In genomic region chr8:110721606-110722413, GRCm38 (mm10) we compare ENCODE assay signal across 8 mouse cellular contexts. TPM values are rescaled to one million over a fixed set of nuclear protein-coding genes. Genes with fewer than 3 reads are reported as not detected.
A peak's percentile ranks its signal among the peaks of the same experiment; 100 is the strongest.
DNase-seq lines count a peak whose midpoint lies in the region; ATAC-seq and TF ChIP-seq lines count a peak whose summit lies in the region.

No protein-coding gene starts in this region.

- peak overlapping the region; percentile 76 for H3K4me2 ChIP-seq in embryonic facial prominence, embryonic 11.5 days (ENCODE audit: low read depth, low read length)
- peak overlapping the region; percentile 90 for H3K4me2 ChIP-seq in hindbrain, embryonic 13.5 days
- peak overlapping the region; percentile 58 for H3K4me2 ChIP-seq in liver, embryonic 16.5 days (ENCODE audit: low read depth, low read length)

- H3K27ac ChIP-seq in ES-Bruce4 (ENCODE audit: insufficient read depth, low read length): no peak overlapping the region
- peak overlapping the region; percentile 88 for H3K27ac ChIP-seq in embryonic facial prominence, embryonic 11.5 days (replicated peaks; ENCODE audit: low read depth, low read length)
- H3K27ac ChIP-seq in hindbrain, embryonic 13.5 days: peak overlapping the region; percentile 96
- no peak overlapping the region for H3K27ac ChIP-seq in liver, embryonic 16.5 days (ENCODE audit: low read length)

- no peaks in the 10 kb centered on the region for H3K9me3 ChIP-seq in ES-Bruce4 (replicated peaks; ENCODE audit: control insufficient read depth, insufficient read depth, low read length, poor library complexity, severe bottlenecking)
- no peaks in the 10 kb centered on the region for H3K9me3 ChIP-seq in embryonic facial prominence, embryonic 11.5 days (replicated peaks; ENCODE audit: control insufficient read depth, low read length)
- no peaks in the 10 kb centered on the region for H3K9me3 ChIP-seq in hindbrain, embryonic 13.5 days
- no peaks in the 10 kb centered on the region for H3K9me3 ChIP-seq in liver, embryonic 16.5 days (replicated peaks; ENCODE audit: control insufficient read depth, low read length)

- no peaks in the 10 kb centered on the region for H3K36me3 ChIP-seq in ES-Bruce4 (ENCODE audit: control insufficient read depth, insufficient read depth, low read length, poor library complexity, severe bottlenecking)
- H3K36me3 ChIP-seq in embryonic facial prominence, embryonic 11.5 days (replicated peaks; ENCODE audit: control insufficient read depth, insufficient read depth, low read depth, low read length): no peaks in the 10 kb centered on the region
- peaks cover 23% of the 10 kb centered on the region for H3K36me3 ChIP-seq in hindbrain, embryonic 13.5 days
- H3K36me3 ChIP-seq in liver, embryonic 16.5 days (ENCODE audit: control insufficient read depth, insufficient read depth): no peaks in the 10 kb centered on the region
- H3K36me3 ChIP-seq in splenic B cell, adult 2 months (ENCODE audit: control insufficient read depth, insufficient read depth, low read length, poor library complexity, severe bottlenecking): no peaks in the 10 kb centered on the region

- no peak for TF ChIP-seq CTCF in ES-Bruce4 (IDR thresholded peaks at IDR 0.05; ENCODE audit: low read depth, low read length)

- peak; percentile 71 for DNase-seq in cerebellum, adult 9-10 months
- DNase-seq in cerebellum, adult 11 months: no peak
- DNase-seq in embryonic facial prominence, embryonic 11.5 days (ENCODE audit: low spot score): peak; percentile 42
- DNase-seq in splenic B cell, adult 2 months (ENCODE audit: low read depth, low spot score): peak; percentile 6
- DNase-seq in gastrocnemius, adult 8-10 months (ENCODE audit: low spot score in 2 of 2): no peak

- no peak for TF ChIP-seq POLR2A in ES-Bruce4 (IDR thresholded peaks at IDR 0.05; ENCODE audit: insufficient read depth, low read length)

- H3K4me3 ChIP-seq in ES-Bruce4 (ENCODE audit: low read depth, low read length): peak overlapping the region; percentile 89
- H3K4me3 ChIP-seq in embryonic facial prominence, embryonic 11.5 days (ENCODE audit: low read depth, low read length): peak overlapping the region; percentile 75
- H3K4me3 ChIP-seq in hindbrain, embryonic 13.5 days: peak overlapping the region; percentile 82
- peak overlapping the region; percentile 62 for H3K4me3 ChIP-seq in liver, embryonic 16.5 days (ENCODE audit: low read depth, low read length)

- H3K27me3 ChIP-seq in ES-Bruce4 (ENCODE audit: control insufficient read depth, insufficient read depth, low read length, poor library complexity, severe bottlenecking): no peaks in the 10 kb centered on the region
- H3K27me3 ChIP-seq in embryonic facial prominence, embryonic 11.5 days (ENCODE audit: control insufficient read depth, insufficient read depth, low read length): no peaks in the 10 kb centered on the region
- H3K27me3 ChIP-seq in hindbrain, embryonic 13.5 days: no peaks in the 10 kb centered on the region
- peaks cover 29% of the 10 kb centered on the region for H3K27me3 ChIP-seq in liver, embryonic 16.5 days (ENCODE audit: control insufficient read depth, insufficient read depth, low read depth, low read length)
- H3K27me3 ChIP-seq in splenic B cell, adult 2 months (ENCODE audit: control insufficient read depth, insufficient read depth, low read length, poor library complexity, severe bottlenecking): no peaks in the 10 kb centered on the region

- H3K4me1 ChIP-seq in ES-Bruce4 (ENCODE audit: control insufficient read depth, insufficient read depth, low read length): no peaks in the 10 kb centered on the region
- peaks cover 24% of the 10 kb centered on the region for H3K4me1 ChIP-seq in embryonic facial prominence, embryonic 11.5 days (ENCODE audit: control insufficient read depth, insufficient read depth, low read length)
- peaks cover 83% of the 10 kb centered on the region for H3K4me1 ChIP-seq in hindbrain, embryonic 13.5 days (replicated peaks)
- H3K4me1 ChIP-seq in liver, embryonic 16.5 days (ENCODE audit: control insufficient read depth, low read depth, low read length): no peaks in the 10 kb centered on the region; the same call in 1 of the 2 replicates

- ATAC-seq in embryonic facial prominence, embryonic 11.5 days (replicated peaks; ENCODE audit: insufficient number of reproducible peaks, low FRiP score, low TSS enrichment, low read depth): peak; percentile 47
- ATAC-seq in hindbrain, embryonic 13.5 days (ENCODE audit: low FRiP score): peak; percentile 55
- peak; percentile 30 for ATAC-seq in liver, embryonic 16.5 days (ENCODE audit: low read depth)

- no peak for TF ChIP-seq EP300 in ES-Bruce4 (IDR thresholded peaks at IDR 0.05; ENCODE audit: insufficient read depth, low read depth, low read length)

- 2% methylated on average over 30 of the region's 59 CpGs for WGBS in embryonic facial prominence, embryonic 11.5 days
- WGBS in hindbrain, embryonic 13.5 days: 1% methylated on average over 46 of the region's 59 CpGs
- WGBS in liver, embryonic 16.5 days (ENCODE audit: insufficient replicate concordance): 3% methylated on average over 52 of the region's 59 CpGs

- H3K9ac ChIP-seq in ES-Bruce4 (ENCODE audit: low read depth, poor library complexity, severe bottlenecking): peak overlapping the region; percentile 92
- H3K9ac ChIP-seq in embryonic facial prominence, embryonic 11.5 days (replicated peaks; ENCODE audit: low read length): peak overlapping the region; percentile 91
- peak overlapping the region; percentile 99 for H3K9ac ChIP-seq in hindbrain, embryonic 13.5 days
- peak overlapping the region; percentile 40; the same call in 1 of the 2 replicates for H3K9ac ChIP-seq in liver, embryonic 16.5 days (ENCODE audit: low read depth, low read length)

RNA-seq across cellular contexts. Expression of gene Mtss1l, which starts 0.5 kb away (rescaled TPM):
- polyA plus RNA-seq in ES-Bruce4 (2011; ENCODE audit: insufficient read depth, insufficient read length, low read depth, missing spikeins): 7.1 and 9.5 TPM in 2 replicates
- polyA plus RNA-seq in embryonic facial prominence, embryonic 11.5 days (2014; fragmentation: Nextera tagmentation; extraction: Ambion mirVana): 7.9 and 12.7 TPM in 2 replicates
- 19.0 and 20.4 TPM in 2 replicates for polyA plus RNA-seq in hindbrain, embryonic 13.5 days (2015; fragmentation: Nextera tagmentation; extraction: Ambion mirVana)
- 0.53 and 0.57 TPM in 2 replicates for polyA plus RNA-seq in liver, embryonic 16.5 days (2015; fragmentation: Nextera tagmentation; extraction: Ambion mirVana)
- total RNA-seq in gastrocnemius, adult 8-10 months (2022): 100 to 1,000 TPM; 120 to 134 (median 124) TPM

Comparison
In these comparisons a context has a peak if more than half of its experiments do, and no peak if none do; other contexts are left out.
1. DNase-seq: peak in cerebellum, adult 9-10 months (single experiment), embryonic facial prominence, embryonic 11.5 days (single experiment) and splenic B cell, adult 2 months (single experiment); none in cerebellum, adult 11 months (single experiment) and gastrocnemius, adult 8-10 months (0 of 2).
2. H3K27ac ChIP-seq: peak in embryonic facial prominence, embryonic 11.5 days (single experiment) and hindbrain, embryonic 13.5 days (single experiment); none in ES-Bruce4 (single experiment) and liver, embryonic 16.5 days (single experiment).
3. H3K9ac ChIP-seq: peak in every context shown above with its lines; median percentile 99 in hindbrain, embryonic 13.5 days; 92 in ES-Bruce4; 91 in embryonic facial prominence, embryonic 11.5 days; 40 in liver, embryonic 16.5 days.
4. Peak in every context shown above with its lines, with median percentiles within 50 percentile points of each other: H3K4me3 ChIP-seq, ATAC-seq and H3K4me2 ChIP-seq.